Mouse (Mus musculus) lung, postnatal 36 days (tissue): ENCODE measurements around the gene Traf3ip3.

ENCODE experiments used
- DNase-seq: peaks from one replicate; pipeline ENCODE4 v3.0.0; 2022; ENCODE audit warnings: mixed read lengths

The Traf3ip3 gene

DNA sequence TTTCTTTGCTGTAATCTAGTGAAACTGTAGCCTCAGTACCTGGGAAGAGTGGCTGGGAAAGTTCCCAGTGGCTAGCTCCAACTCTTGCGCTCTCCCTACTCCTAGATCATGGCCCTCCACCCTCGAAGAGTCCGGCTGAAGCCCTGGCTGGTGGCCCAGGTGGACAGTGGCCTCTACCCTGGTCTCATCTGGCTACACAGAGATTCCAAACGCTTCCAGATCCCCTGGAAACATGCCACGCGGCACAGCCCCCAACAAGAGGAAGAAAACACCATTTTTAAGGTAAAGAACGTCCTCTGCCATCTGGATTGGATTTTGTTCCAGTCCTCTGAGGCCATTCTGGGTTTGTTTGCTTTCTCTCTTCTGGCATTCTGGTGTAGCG is 44.4 kb downstream of the Traf3ip3 start:
- DNase-seq, result no peak

DNA sequence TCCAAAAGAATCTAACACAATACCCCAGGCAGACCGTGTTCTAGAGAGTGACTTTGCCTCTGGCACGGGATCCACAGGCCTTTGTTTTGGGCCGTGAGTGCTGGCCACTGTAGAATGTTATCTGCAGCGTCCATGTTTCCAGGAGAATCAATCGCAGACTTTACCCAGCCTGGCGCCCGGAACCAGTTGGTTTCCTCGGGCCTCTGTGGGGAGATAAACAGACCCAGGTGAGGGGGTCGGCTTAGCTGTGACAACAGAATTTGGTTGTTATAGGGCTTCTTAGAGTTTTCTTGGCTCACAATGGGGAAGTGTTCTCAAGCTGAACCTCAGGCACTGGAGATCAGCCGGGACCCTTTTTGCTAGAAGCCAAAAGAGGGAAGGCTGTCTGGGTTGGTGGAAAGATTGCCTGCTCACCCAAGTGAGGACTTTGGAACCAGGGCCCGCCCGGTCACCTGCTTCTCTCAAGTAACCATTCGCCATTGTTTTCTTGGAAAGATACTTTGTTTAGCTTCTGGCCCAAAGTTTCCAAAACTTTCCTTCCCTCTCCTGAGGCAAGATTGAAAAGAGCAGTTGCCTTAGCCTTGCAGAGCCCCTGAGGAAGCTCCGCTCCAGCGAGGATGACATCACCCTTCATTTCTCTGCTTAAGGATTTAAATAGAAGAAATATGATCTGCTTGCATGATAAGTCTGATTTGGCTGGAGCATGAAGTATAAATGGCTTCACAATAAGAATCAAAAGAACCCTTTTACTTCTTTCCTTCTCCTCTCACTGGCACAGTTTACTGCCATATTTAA is 45.0 kb downstream of the Traf3ip3 start:
- DNase-seq, result no peak

DNA sequence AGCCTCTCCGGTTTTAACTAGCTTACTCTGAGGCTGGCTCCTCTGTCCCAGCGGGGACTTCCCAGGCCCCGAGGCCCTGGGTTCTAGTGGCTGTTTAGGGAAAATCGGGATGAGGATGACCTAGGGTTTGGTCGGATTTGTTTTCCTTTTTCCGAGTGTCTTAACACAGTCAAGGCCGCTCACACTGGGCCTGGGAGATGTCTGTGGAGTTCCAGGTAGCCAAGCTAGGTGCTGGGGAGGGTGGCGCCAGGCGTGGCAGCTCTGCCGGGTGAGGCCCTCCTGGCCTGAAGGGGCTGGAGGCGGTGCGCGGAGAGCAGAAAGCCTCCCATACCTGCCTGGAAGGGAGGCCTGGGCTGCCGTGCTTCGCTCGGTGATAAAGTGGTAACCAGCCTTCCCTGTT is 47.9 kb downstream of the Traf3ip3 start:
- DNase-seq, result peak; percentile 48

- peak; percentile 90 for DNase-seq
These were observed 48.6 kb downstream of the Traf3ip3 start, which contains the start of gene Irf6 for GRCm38 (mm10) chr1:193152872-193153271. Gene Irf6 (plus strand): TSS chr1:193153111.

DNA sequence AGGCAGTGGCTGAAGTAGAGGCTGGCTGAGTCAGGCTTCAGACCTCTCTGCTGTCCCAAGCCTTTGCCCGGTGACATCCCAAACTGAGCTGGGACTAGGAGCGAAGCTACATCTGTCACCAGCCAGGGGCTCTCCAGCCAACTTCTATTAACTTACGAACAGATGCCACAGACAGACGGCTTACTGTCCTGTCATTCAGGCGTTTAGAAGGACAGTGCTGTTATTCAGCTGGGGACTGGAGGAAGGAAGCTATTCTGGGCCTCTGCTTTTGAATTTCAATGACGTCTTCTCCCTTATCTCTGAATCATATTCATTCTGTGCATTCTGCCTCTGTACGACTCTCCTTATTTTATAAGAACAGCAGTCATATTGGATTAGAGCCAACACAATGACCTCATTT is 50.4 kb downstream of the Traf3ip3 start:
- no peak for DNase-seq

- DNase-seq, result no peak
These were observed 52.3 kb downstream of the Traf3ip3 start for GRCm38 (mm10) chr1:193149231-193149630.

GRCm38 (mm10) chr1:193146416-193146815 is 55.1 kb downstream of the Traf3ip3 start:
- no peak for DNase-seq

- DNase-seq, result no peak
These were observed 56.4 kb downstream of the Traf3ip3 start for GRCm38 (mm10) chr1:193145101-193145500.

DNA sequence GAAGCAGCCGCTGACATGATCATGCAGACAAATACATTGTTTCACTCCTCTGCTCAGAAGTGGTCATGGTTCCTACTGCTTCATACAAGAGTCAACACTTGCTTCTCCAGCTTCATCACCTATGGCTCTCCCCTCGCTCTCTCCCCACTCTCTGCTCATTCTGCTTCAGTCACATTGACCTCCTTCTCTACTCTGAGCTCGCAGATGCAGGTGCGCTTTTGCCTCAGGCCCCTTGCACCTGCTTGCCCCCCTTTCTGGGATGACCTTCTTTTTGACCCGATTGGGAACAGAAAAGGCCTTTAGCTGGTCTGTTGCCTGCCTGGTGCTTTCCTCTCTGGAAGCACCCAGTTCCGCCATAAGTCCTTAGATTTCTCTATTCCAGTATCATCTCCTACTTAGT is 57.0 kb downstream of the Traf3ip3 start:
- no peak for DNase-seq

DNA sequence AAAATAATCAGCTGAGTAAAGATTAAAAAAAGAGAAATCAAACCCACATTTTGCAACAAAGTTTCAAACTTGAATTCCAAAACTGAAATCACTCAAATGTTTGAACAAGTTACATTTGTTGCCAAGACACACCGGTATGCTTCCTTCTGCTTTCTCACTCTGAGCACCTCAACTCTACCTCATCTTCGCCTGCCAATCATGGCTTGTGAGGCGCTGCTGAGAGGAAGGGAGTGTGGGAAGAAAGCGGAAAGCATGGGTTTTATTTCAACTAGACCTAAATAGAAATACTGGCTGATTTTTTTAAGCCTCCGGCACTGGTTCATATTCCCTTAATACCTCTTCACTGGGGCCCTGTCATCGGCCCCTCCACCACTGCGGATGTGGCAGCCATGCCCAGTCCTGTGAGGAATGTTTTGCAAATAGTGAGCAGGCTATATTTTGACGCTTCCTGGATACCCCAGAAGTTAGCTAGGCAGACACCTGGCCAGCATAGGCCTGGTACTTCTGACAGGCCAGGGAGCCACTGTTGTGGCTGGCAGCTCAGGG is 58.9 kb downstream of the Traf3ip3 start:
- no peak for DNase-seq

- DNase-seq, result no peak
These were observed 60.4 kb downstream of the Traf3ip3 start for GRCm38 (mm10) chr1:193141118-193141517.

- no peak for DNase-seq
These were observed 62.8 kb downstream of the Traf3ip3 start for GRCm38 (mm10) chr1:193138669-193139068.

- DNase-seq, result no peak
These were observed 63.4 kb downstream of the Traf3ip3 start for GRCm38 (mm10) chr1:193138087-193138486.

- no peak for DNase-seq
These were observed 67.8 kb downstream of the Traf3ip3 start for GRCm38 (mm10) chr1:193133726-193134125.

- no peak for DNase-seq
These were observed 69.1 kb downstream of the Traf3ip3 start for GRCm38 (mm10) chr1:193132385-193132784.

DNA sequence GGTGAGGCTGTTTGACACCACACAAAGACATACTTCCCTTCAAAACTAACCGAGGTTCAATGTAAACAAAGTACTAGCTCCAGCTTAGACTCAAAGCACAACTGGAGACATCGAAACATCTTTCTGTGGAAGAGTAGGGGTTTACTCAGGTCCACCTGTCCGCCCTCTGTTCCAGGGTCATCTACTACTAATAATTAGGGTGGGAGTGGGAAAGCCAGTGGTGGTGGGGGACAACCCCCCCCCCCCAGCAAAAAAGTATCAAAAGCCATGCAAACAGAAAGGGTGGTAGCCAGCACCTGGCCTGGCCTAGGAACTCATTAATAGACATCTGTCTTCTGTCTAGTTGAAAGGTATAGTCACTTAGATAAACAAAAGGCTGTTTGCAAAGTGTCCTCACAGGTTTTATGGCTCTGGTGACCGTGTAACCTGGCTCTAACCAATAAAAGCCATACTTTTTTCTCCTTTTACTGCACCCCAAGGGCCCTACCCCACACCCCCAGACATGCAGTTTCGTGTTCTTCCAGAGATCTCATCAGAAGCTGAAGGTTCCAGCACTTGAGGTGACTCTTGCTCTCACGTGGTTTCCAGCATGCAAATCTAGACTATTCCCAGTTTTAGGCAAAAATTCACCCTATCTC is 70.1 kb downstream of the Traf3ip3 start:
- no peak for DNase-seq

DNA sequence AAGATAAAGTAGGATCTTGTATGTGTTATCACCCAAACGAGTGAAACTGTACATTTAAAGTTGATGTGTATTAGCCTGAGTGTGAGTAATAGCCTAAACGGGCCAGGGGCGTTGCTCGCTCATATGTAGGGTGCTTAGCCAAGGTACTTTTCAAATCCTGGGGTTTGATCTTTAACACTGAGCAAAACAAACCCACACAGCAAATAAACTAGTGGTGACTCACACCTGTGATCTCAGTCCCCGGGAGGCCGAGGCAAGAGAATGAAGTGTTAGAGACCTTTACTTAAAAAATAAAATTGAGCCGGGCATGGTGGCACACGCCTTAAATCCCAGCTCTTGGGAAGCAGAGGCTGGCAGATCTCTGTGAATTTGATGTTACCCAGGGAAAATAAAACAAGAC is 70.7 kb downstream of the Traf3ip3 start:
- no peak for DNase-seq

DNA sequence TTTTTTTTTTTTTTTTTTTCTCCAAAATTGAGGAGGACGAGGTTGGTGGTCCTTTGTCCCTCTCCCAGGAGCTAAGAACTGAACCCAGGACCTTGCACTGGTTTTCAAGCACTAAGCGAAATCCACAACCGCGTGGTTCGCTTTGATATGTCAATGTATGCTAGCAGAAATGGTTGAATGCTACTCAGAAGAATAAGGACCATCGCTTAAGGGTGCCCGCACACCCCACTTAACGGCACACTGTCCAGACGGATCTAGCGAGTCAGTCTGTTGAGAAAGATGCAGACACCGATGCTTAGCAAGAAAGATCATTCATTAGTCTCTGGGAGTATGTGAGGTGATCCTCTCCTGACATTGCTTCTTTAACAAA is 71.1 kb downstream of the Traf3ip3 start:
- DNase-seq, result no peak

DNA sequence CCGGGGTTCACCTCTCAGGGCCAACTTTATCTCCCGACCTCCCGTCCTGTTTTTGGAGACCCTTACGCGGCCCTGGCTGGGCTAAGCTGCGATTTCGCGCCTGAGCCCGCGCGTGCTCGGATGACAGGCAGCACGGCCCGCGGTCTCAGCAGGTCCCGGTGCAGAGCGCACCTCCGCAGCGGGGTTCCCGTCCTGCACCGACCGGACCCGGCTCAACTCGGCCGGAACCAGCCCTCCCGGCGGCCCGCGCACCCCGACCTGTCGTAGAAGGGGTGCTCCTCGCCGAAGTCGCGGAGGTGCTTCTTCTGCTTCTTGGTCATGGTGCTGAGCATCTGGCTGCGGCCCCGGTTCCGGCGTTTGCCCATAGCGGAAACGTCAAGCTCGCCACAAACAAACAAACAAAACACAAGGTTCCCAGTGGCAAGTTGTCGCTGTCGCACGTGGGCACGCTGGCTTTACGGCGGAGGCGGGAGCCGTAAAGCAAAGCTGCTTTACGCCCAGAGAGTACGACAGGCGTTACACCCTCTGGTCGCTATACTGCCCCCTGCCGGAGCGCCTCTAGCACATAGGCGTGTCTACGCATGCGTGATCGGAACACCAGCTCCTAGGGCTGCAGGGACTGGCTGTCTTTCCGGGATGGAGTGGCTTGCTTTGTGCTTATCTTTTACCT is 71.6 kb downstream of the Traf3ip3 start, which contains the start of gene Diexf:
Diexf (minus strand) TSS at position 487 of the 670 bp plus-strand sequence.
- peak; percentile 98 for DNase-seq

DNA sequence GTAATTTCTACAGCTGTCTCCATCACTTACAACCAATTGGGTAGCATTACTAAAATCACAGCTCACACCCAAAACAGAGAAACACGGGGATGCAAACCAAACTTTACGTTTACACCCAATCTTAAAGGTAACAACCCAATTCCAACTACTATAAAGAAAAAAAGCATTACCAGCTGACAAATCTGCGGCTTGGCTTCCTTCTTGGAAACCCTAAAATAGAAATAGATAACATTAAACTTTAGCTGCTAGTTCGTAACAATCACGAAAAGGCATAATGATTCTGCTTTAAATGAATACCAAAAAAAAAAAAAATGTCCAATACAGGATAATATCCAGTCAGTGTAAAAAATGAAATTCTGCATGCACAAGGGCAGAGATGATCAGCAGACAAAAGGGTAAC is 72.2 kb downstream of the Traf3ip3 start:
- no peak for DNase-seq

GRCm38 (mm10) chr1:193128055-193128454 is 73.4 kb downstream of the Traf3ip3 start:
- no peak for DNase-seq

GRCm38 (mm10) chr1:193125835-193126234 is 75.7 kb downstream of the Traf3ip3 start:
- DNase-seq, result no peak
